Mouse (Mus musculus) embryonic facial prominence, embryonic 15.5 days (tissue): ENCODE results near the gene Pdx1. TPM values are rescaled to one million over a fixed set of nuclear protein-coding genes. Genes with fewer than 3 reads are reported as not detected.

Experiments
- ATAC-seq: fragments of 200-750 bp; cut with Nextera tagmentation; 2 replicates; pipeline ENCODE4 v1.8.0; 2017; ENCODE audit warnings: low read depth, moderate TSS enrichment; ENCODE audit not compliant: insufficient number of reproducible peaks, low FRiP score, low TSS enrichment
- H3K27ac ChIP-seq: fragments of 300-500 bp; sonication (generic); replicated peaks from 2 replicates; pipeline ENCODE4 v1.5.1; 2015; ENCODE audit warnings: mild to moderate bottlenecking, inconsistent platforms
- H3K27me3 ChIP-seq: fragments of 300-500 bp; sonication (generic); 2 replicates; pipeline ENCODE4 v1.6.1; 2015; ENCODE audit warnings: inconsistent platforms
- H3K36me3 ChIP-seq: fragments of 300-500 bp; sonication (generic); 2 replicates; pipeline ENCODE4 v1.6.1; 2015; ENCODE audit warnings: mild to moderate bottlenecking, inconsistent platforms
- H3K4me1 ChIP-seq: fragments of 300-500 bp; sonication (generic); 2 replicates; pipeline ENCODE4 v1.6.1; 2015; ENCODE audit warnings: inconsistent platforms
- H3K4me2 ChIP-seq: fragments of 300-500 bp; sonication (generic); replicated peaks from 2 replicates; pipeline ENCODE4 v1.6.1; 2015; ENCODE audit warnings: mild to moderate bottlenecking, inconsistent platforms
- H3K4me3 ChIP-seq: fragments of 300-500 bp; sonication (generic); replicated peaks from 2 replicates; pipeline ENCODE4 v1.5.1; 2015; ENCODE audit warnings: mild to moderate bottlenecking, inconsistent platforms
- H3K9ac ChIP-seq: fragments of 300-500 bp; sonication (generic); 2 replicates; pipeline ENCODE4 v1.6.1; 2015; ENCODE audit warnings: inconsistent platforms
- H3K9me3 ChIP-seq: fragments of 300-500 bp; sonication (generic); replicated peaks from 2 replicates; pipeline ENCODE4 v1.6.1; 2016; ENCODE audit warnings: inconsistent platforms
- WGBS: fragments of 180-500 bp; shearing (Covaris S2); methylation state at CpG from one replicate; pipeline ENCODE4 v1.1.7; 2015; 5-methylcytosine and 5-hydroxymethylcytosine counted together
- microRNA-seq: library from miRNA; unstranded; fragments of <30 nt; microRNA quantifications from one replicate; pipeline ENCODE4, GENCODE M21; 2016; ENCODE audit warnings: borderline number of aligned reads
- polyA plus RNA-seq: library from polyadenylated mRNA; unstranded; fragments of >200 nt; fragmentation: Nextera tagmentation; extraction: Ambion mirVana; gene quantifications from 2 replicates; pipeline ENCODE4 v1.2.1, GENCODE M21; 2015

Pdx1 gene
- polyA plus RNA-seq, 1 experiment from 2014 or later, result not detected

DNA sequence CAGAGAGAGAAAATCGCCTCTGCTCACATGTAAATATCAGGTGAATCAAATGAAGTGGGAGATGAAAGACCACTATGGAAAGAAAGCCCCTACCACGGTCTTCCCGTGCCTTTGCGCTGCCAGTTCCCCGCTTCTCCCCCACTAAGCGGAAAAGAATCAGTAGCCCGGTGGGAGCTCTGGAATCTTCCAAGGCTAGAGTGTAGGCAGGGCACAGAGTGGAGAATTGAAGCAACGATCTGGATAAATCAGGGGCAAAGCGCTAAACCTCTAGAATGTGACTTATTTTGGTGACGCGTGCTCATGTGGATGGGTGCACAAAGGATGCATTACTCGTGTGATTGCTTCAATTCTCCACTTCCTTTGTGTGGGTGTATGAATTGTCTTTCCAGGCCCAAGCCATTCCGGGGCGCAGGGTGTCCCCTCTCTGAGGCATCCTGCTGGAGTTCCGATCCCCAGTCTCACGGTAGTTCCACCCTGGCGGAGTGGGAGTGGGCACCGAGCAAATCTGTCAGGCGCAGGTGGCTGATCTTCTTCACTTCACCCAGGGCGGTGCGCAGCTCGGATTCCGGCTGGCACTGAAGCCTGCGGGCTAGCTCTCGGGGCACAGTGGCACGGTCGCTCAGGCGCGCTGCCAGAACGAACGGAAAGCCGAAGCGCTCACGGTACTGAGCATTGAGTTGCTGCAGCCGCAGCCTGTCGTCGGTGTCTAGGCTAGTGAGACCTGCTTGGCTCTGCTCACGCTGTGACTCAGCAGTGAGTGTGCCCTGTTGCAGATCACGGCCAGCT, 45.1 kb downstream of the Pdx1 start:
- 1% methylated on average over 39 of the region's 39 CpGs for WGBS
- Histone ChIP-seq H3K36me3 (no peaks in the 10 kb centered on the region), H3K9me3 (no peaks in the 10 kb centered on the region), H3K4me2 (no peak overlapping the region), H3K4me1 (0 out of 2 replicates have a peak, but pooled peaks cover 2% of the 10 kb centered on the region), H3K27ac (no peak overlapping the region), H3K9ac (no peak overlapping the region), H3K27me3 (peaks cover 94% of the 10 kb centered on the region), H3K4me3 (no peak overlapping the region)
- no peak for ATAC-seq

DNA sequence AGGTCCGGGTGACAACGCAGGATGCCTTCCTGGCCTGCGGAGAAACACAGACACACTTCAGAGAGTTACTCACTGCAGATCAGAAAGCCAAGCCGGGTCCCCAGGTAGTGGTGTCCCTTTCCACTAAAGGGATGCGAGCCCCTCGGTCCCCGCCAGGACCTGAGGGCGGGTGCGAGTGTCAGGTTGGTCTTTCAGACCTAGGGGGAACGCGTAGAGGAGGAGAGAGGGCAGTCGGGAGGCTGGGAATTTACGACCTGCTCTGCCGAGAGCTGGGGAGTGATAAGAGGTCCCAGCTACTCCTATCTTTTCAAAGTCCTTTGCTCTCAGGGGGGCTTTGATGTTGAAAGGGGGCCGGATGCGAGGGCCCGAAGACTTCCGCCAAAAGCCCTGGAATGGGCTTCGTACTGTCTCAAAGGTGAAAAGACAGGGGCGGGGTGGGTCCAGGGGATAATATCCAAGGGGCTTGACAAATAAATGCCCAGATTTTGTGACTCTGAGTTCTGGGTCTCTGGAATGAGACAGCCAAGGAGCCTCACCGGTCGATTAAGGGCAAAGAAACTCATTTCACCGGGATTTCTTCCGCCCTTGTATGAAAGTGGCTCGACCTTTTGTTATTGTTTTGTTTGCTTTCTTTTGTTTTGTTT, 45.8 kb downstream of the Pdx1 start:
- ATAC-seq, result no peak
- H3K9me3 ChIP-seq, result no peaks in the 10 kb centered on the region
- H3K27me3 ChIP-seq, result peaks cover 94% of the 10 kb centered on the region
- no peaks in the 10 kb centered on the region for H3K36me3 ChIP-seq
- H3K9ac ChIP-seq, result no peak overlapping the region
- under 1% methylated on average over 25 of the region's 25 CpGs for WGBS
- H3K4me1 ChIP-seq, result 0 out of 2 replicates have a peak, but pooled peaks cover 2% of the 10 kb centered on the region
- H3K4me2 ChIP-seq, result no peak overlapping the region
- H3K27ac ChIP-seq, result no peak overlapping the region
- H3K4me3 ChIP-seq, result no peak overlapping the region

DNA sequence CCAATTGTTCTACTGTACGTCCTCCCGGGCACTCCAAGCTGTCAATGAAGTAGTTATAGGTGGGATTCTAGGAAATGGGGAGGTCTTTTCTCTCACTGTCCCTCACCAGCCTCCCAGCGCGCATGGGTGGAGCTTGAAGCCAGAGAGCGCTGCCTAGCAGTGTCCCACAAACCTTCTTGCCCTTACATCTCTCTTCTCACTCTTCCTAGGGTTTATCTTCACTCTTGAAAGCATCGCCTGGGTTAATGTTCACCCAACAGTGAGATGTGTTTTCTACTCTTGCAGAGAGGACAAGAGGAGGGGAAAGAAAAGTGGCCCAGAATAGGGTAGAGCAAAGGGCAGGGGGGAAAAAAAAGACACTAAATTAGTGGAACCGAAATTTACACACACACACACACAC, 47.6 kb downstream of the Pdx1 start:
- Histone ChIP-seq H3K9ac (no peak overlapping the region), H3K9me3 (no peaks in the 10 kb centered on the region), H3K27me3 (peaks cover 92% of the 10 kb centered on the region), H3K4me2 (no peak overlapping the region), H3K4me1 (0 out of 2 replicates have a peak, but pooled peaks cover 2% of the 10 kb centered on the region), H3K27ac (no peak overlapping the region), H3K4me3 (no peak overlapping the region), H3K36me3 (no peaks in the 10 kb centered on the region)
- ATAC-seq, result no peak
- WGBS, result 2% methylated on average over 7 of the region's 7 CpGs

DNA sequence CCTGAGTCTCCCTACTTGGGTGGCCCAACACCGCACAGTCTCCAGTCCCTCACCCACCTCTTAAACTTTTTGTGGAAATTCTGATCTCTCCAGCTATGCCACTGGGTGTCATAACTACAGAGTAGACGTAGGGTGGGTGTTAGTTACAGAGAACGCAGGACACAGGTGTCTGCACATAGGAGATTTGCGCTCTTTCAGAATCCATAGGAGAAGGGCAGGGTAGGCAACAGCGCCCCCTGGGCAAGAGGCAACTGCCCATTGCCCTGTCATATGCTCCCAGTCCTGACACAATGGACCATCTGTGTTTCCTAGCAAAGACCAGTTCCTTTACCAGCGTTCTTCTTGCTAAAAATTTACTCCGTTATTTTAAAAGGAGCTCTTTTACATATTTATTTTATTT, 48.2 kb downstream of the Pdx1 start:
- peaks cover 90% of the 10 kb centered on the region for H3K27me3 ChIP-seq
- 0 out of 2 replicates have a peak, but pooled peaks cover 2% of the 10 kb centered on the region for H3K4me1 ChIP-seq
- no peak overlapping the region for H3K4me2 ChIP-seq
- H3K27ac ChIP-seq, result no peak overlapping the region
- 22% methylated on average over 7 of the region's 7 CpGs for WGBS
- no peaks in the 10 kb centered on the region for H3K36me3 ChIP-seq
- ATAC-seq, result no peak
- H3K4me3 ChIP-seq, result no peak overlapping the region
- H3K9ac ChIP-seq, result no peak overlapping the region
- no peaks in the 10 kb centered on the region for H3K9me3 ChIP-seq

DNA sequence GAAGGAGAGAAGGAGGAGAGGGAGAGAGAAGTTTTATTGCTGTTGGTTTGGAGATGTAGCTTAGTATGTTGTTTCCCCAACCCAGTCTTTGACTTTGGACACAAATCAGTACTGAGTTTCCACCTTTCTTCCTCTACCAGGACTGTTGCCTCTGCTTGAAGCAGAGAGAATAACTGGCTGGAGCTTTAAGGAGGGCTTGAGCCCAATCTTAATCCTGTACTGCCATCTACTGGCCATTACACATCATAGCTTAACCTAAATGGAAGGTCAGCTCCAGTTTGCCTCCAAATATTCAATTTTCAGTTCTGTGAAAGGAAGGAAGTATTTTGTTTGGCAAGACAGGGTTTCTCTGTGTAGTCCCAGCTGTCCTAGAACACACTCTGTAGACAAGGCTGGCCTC, 49.9 kb downstream of the Pdx1 start:
- Histone ChIP-seq H3K4me3 (no peak overlapping the region), H3K9me3 (no peaks in the 10 kb centered on the region), H3K27ac (no peak overlapping the region), H3K36me3 (no peaks in the 10 kb centered on the region), H3K4me2 (no peak overlapping the region), H3K27me3 (peaks cover 78% of the 10 kb centered on the region), H3K4me1 (0 out of 2 replicates have a peak, but pooled peaks cover 2% of the 10 kb centered on the region), H3K9ac (no peak overlapping the region)
- no peak for ATAC-seq

DNA sequence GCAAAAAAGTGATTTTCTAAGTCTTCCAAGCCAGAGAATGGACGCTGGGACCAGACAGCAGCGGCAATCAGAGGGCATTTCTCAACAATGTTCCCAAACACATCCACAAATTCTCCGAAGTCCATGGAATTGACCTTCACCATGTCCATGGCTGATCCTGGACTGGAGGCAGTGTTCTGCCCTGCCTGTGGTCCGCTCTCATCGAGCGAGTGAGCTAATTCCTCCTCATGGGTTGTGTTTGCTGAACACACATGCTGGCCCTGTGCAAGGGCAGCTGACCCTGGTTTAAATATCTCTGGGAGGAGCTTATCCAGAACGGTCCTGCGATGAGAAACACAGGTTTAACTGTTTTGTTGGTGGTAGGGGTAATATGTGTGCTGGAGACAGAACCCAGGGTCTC, 52.4 kb downstream of the Pdx1 start, which contains the start of gene Urad:
TSS of gene Urad (minus strand) at position 258 of the 400 bp plus-strand sequence.
- Histone ChIP-seq H3K4me3 (no peak within 1 kb of the TSS), H3K27me3 (peaks cover 52% of the 10 kb centered on the region), H3K4me2 (no peak within 1 kb of the TSS), H3K27ac (no peak within 1 kb of the TSS), H3K4me1 (no peaks in the 10 kb centered on the region), H3K9ac (no peak within 1 kb of the TSS), H3K36me3 (no peaks in the 10 kb centered on the region), H3K9me3 (no peaks in the 10 kb centered on the region)
- no peak for ATAC-seq
- 66% methylated on average over 8 of the region's 8 CpGs for WGBS

DNA sequence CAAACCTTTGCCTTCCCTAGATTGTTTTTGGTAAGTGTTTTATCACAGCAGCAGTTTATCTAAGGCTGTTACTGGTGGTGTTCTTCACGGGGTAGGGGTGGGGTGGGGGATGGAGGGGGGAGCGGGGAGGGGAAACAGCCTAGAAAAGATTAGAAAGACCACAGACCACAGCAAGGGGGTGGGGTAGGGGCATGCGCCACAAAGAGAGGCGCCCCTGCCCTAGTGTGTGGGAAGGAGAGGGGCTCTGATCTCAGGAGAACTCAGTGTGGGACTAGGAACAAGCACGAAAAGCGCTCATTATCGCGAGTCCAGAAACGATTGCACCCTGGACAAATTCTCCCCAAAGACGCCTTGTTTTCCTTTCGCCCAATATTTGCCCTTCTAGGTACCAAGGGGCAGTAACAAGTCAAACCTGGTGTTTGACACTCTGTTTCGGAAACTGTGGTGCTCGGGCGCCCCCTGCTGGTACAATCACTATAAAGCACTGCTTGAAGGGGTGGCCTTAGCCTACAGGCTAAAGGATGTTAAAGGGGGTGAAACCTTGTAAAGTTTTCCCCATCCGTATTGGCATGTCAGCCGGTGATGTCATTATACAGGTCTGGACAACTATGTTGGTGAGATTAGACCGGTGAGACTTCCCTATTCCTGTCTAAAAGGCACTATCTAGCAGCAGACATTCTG, 53.6 kb downstream of the Pdx1 start:
- Histone ChIP-seq H3K4me2 (no peak overlapping the region), H3K4me3 (no peak overlapping the region), H3K9me3 (no peaks in the 10 kb centered on the region), H3K27ac (no peak overlapping the region), H3K9ac (no peak overlapping the region), H3K4me1 (no peaks in the 10 kb centered on the region), H3K27me3 (peaks cover 40% of the 10 kb centered on the region), H3K36me3 (no peaks in the 10 kb centered on the region)
- WGBS, result 16% methylated on average over 17 of the region's 17 CpGs
- ATAC-seq, result no peak; the same call in 1 of the 2 replicates

Small RNAs within 50 kb of the gene (microRNA-seq; reads per million reads assigned to microRNA genes)
- not detected for gene Mir7k

Other genes with a start within 250 kb of the Pdx1 start
- 14.8 and 17.2 TPM in 2 replicates for gene Lnx2, start 193.4 kb upstream of the Pdx1 start, polyA plus RNA-seq
- 139 and 142 TPM in 2 replicates for gene Polr1d, start 192.9 kb upstream of the Pdx1 start, polyA plus RNA-seq
- gene Gsx1, start 81.3 kb upstream of the Pdx1 start, polyA plus RNA-seq, result not detected in 2 replicates
- not detected in 2 replicates for gene Cdx2, start 37.3 kb downstream of the Pdx1 start, polyA plus RNA-seq
- not detected in 2 replicates for gene Urad, start 52.5 kb downstream of the Pdx1 start, polyA plus RNA-seq
- 0.12 and 0.17 TPM in 2 replicates for gene Flt3, start 130.5 kb downstream of the Pdx1 start, polyA plus RNA-seq
- gene Pan3, start 160.2 kb downstream of the Pdx1 start, polyA plus RNA-seq, result 75.8 and 78.9 TPM in 2 replicates